Mouse (Mus musculus): Measurements from ENCODE around the gene Rps15. TPM values are rescaled to one million over a fixed set of nuclear protein-coding genes. Genes with fewer than 3 reads are reported as not detected.
A peak's percentile ranks its signal among the peaks of the same experiment; 100 is the strongest.
"Not testable (repeated sequence)": the region's sequence is repeated elsewhere in the genome, so short reads cannot be mapped to it uniquely, and the experiment has no call there.

Gene Rps15
- total RNA-seq (2014; rRNA removed): 510 and 571 TPM in 2 replicates
- polyA plus RNA-seq (2012; rRNA removed): 686 and 1,012 TPM in 2 replicates

DNA sequence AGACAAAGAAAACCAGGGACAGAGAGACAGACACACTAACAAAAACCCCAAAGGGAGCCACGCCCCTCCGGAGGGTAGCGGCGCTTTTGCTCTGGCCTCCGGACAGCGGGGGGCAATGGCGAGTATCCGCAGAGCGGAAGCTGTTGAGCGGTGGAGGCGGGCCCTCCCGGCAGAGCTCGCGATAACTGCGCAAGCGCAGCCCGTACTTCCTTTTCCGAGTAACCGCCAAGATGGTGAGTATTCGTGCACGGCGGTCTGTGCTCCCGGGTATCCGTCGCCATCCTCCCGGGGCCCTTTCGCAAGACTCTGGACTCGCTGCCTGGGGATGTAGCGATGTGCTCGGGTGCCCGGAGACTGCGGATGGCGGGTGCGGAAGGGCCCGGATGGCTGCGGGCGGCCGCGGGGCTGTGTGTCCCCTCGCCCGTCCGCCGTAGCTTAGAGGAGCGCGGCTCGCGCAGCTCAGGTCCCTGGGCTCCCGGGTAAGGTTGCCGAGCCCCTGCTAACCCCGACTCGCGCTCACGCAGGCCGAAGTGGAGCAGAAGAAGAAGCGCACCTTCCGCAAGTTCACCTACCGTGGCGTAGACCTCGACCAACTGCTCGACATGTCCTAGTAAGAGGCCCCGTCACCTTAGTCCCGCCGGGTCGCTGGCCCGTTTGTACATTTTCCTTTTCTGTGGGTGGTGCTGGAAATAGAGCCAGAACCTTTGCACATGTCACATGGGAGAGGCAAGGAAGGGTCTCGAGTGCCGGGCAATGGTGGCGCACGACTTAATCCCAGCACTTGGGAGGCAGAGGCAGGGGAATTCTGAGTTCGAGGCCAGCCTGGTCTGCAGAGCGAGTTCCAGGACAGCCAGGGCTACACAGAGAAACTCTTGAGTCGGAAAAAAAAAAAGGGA, at the start of gene Rps15:
TSS of gene Rps15 (plus strand) at position 203 of the 896 bp plus-strand sequence.
- Histone ChIP-seq H3K27me3 (ENCODE audit: control insufficient read depth, insufficient read depth, low read length) (no peaks in the 10 kb centered on the region), H3K4me3 (ENCODE audit: insufficient read depth, low read depth, low read length) (peak within 1 kb of the TSS; percentile 95), H3K79me2 (ENCODE audit: control insufficient read depth, insufficient read depth, low read length) (peaks cover 6% of the 10 kb centered on the region; the same call in 1 of the 2 replicates), H3K4me1 (ENCODE audit: control insufficient read depth, insufficient read depth, low read length) (peaks cover 4% of the 10 kb centered on the region; the same call in 1 of the 2 replicates), H3K27ac (replicated peaks; ENCODE audit: insufficient read depth, low read depth, low read length) (peak within 1 kb of the TSS; percentile 61), H3K36me3 (ENCODE audit: control insufficient read depth, insufficient read depth, low read length) (peaks cover 12% of the 10 kb centered on the region), H3K9ac (ENCODE audit: low read depth, low read length) (peak within 1 kb of the TSS; percentile 95)
- DNase-seq (ENCODE audit: extremely low read depth, low read depth, low spot score): peak; percentile 80
- WGBS: under 1% methylated on average over 72 of the region's 72 CpGs
- TF ChIP-seq CTCF (IDR thresholded peaks at IDR 0.05; ENCODE audit: low read depth, low read length) (peak; percentile 79), POLR2A (IDR thresholded peaks at IDR 0.05; ENCODE audit: extremely low read depth, insufficient read depth, low read length) (peak; percentile 96)

GRCm38 (mm10) chr10:80242607-80243006, 49.6 kb upstream of the Rps15 start:
- no peak for DNase-seq (ENCODE audit: extremely low read depth, low read depth, low spot score)
- TF ChIP-seq CTCF (IDR thresholded peaks at IDR 0.05; ENCODE audit: low read depth, low read length): no peak
- TF ChIP-seq POLR2A (IDR thresholded peaks at IDR 0.05; ENCODE audit: extremely low read depth, insufficient read depth, low read length): no peak
- Histone ChIP-seq H3K4me3 (ENCODE audit: insufficient read depth, low read depth, low read length) (no peak overlapping the region), H3K9ac (ENCODE audit: low read depth, low read length) (no peak overlapping the region), H3K27me3 (ENCODE audit: control insufficient read depth, insufficient read depth, low read length) (no peaks in the 10 kb centered on the region), H3K36me3 (ENCODE audit: control insufficient read depth, insufficient read depth, low read length) (no peaks in the 10 kb centered on the region), H3K4me1 (ENCODE audit: control insufficient read depth, insufficient read depth, low read length) (0 out of 2 replicates have a peak, but pooled peaks cover 1% of the 10 kb centered on the region), H3K79me2 (ENCODE audit: control insufficient read depth, insufficient read depth, low read length) (no peaks in the 10 kb centered on the region), H3K27ac (replicated peaks; ENCODE audit: insufficient read depth, low read depth, low read length) (no peak overlapping the region)
- WGBS: 95% methylated on average over 3 of the region's 3 CpGs

DNA sequence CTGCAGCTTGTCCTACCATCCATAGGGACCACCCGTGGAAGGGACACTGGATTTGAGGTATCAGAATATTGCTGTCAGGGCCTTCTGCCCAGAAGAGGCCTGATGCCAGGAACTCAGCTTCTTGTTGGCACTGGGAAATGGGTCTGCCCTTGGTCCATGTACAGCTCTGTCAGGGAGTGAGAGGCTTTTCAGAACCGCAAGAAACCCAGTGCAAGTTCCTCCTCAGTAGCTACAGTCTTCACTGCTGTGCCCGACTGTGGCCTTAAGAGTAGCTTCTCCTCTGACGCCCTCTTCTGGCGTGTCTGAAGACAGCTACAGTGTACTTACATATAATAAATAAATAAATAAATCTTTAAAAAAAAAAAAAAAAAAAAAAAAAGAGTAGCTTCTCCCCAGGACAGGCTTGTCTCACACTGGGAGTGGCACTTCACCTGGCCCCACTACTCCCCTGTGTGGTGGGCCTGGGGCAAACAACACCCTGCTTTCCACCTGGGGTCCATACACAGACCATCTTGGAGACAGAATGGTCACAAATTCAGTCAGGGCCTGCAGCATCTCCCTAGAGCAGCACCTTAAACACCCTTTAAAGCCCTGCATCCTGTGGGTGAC, 47.4 kb upstream of the Rps15 start:
- Histone ChIP-seq H3K36me3 (ENCODE audit: control insufficient read depth, insufficient read depth, low read length) (no peaks in the 10 kb centered on the region), H3K9ac (ENCODE audit: low read depth, low read length) (no peak overlapping the region), H3K27me3 (ENCODE audit: control insufficient read depth, insufficient read depth, low read length) (no peaks in the 10 kb centered on the region), H3K27ac (replicated peaks; ENCODE audit: insufficient read depth, low read depth, low read length) (no peak overlapping the region), H3K4me3 (ENCODE audit: insufficient read depth, low read depth, low read length) (no peak overlapping the region), H3K79me2 (ENCODE audit: control insufficient read depth, insufficient read depth, low read length) (peaks cover 2% of the 10 kb centered on the region; the same call in 1 of the 2 replicates), H3K4me1 (ENCODE audit: control insufficient read depth, insufficient read depth, low read length) (no peaks in the 10 kb centered on the region)
- DNase-seq (ENCODE audit: extremely low read depth, low read depth, low spot score): peak; percentile 54
- WGBS: 60% methylated on average over 5 of the region's 5 CpGs
- TF ChIP-seq POLR2A (IDR thresholded peaks at IDR 0.05; ENCODE audit: extremely low read depth, insufficient read depth, low read length): no peak
- peak; percentile 35; the same call in 1 of the 2 replicates for TF ChIP-seq CTCF (IDR thresholded peaks at IDR 0.05; ENCODE audit: low read depth, low read length)

- Histone ChIP-seq H3K9ac (ENCODE audit: low read depth, low read length) (no peak overlapping the region), H3K27ac (replicated peaks; ENCODE audit: insufficient read depth, low read depth, low read length) (no peak overlapping the region), H3K36me3 (ENCODE audit: control insufficient read depth, insufficient read depth, low read length) (no peaks in the 10 kb centered on the region), H3K4me1 (ENCODE audit: control insufficient read depth, insufficient read depth, low read length) (peaks cover 3% of the 10 kb centered on the region), H3K79me2 (ENCODE audit: control insufficient read depth, insufficient read depth, low read length) (peaks cover 7% of the 10 kb centered on the region; the same call in 1 of the 2 replicates), H3K4me3 (ENCODE audit: insufficient read depth, low read depth, low read length) (no peak overlapping the region), H3K27me3 (ENCODE audit: control insufficient read depth, insufficient read depth, low read length) (no peaks in the 10 kb centered on the region)
- peak; percentile 61 for DNase-seq (ENCODE audit: extremely low read depth, low read depth, low spot score)
- TF ChIP-seq CTCF (IDR thresholded peaks at IDR 0.05; ENCODE audit: low read depth, low read length) (peak; percentile 46), POLR2A (IDR thresholded peaks at IDR 0.05; ENCODE audit: extremely low read depth, insufficient read depth, low read length) (no peak)
- WGBS: 6% methylated on average over 4 of the region's 4 CpGs
These were observed 46.7 kb upstream of the Rps15 start for GRCm38 (mm10) chr10:80245600-80245999.

- no peak overlapping the region for H3K27ac ChIP-seq (replicated peaks; ENCODE audit: insufficient read depth, low read depth, low read length)
- no peak for DNase-seq (ENCODE audit: extremely low read depth, low read depth, low spot score)
- H3K36me3 ChIP-seq (ENCODE audit: control insufficient read depth, insufficient read depth, low read length): no peaks in the 10 kb centered on the region
- 68% methylated on average over 6 of the region's 6 CpGs for WGBS
- H3K79me2 ChIP-seq (ENCODE audit: control insufficient read depth, insufficient read depth, low read length): peaks cover 13% of the 10 kb centered on the region; the same call in 1 of the 2 replicates
- peaks cover 17% of the 10 kb centered on the region for H3K4me1 ChIP-seq (ENCODE audit: control insufficient read depth, insufficient read depth, low read length)
- H3K4me3 ChIP-seq (ENCODE audit: insufficient read depth, low read depth, low read length): no peak overlapping the region
- no peak overlapping the region for H3K9ac ChIP-seq (ENCODE audit: low read depth, low read length)
- no peaks in the 10 kb centered on the region for H3K27me3 ChIP-seq (ENCODE audit: control insufficient read depth, insufficient read depth, low read length)
- TF ChIP-seq POLR2A (IDR thresholded peaks at IDR 0.05; ENCODE audit: extremely low read depth, insufficient read depth, low read length): no peak
- 0 out of 2 replicates have a peak, but pooled peaks have one; percentile 11 for TF ChIP-seq CTCF (IDR thresholded peaks at IDR 0.05; ENCODE audit: low read depth, low read length)
These were observed 44.4 kb upstream of the Rps15 start for GRCm38 (mm10) chr10:80247849-80248248.

- not testable (repeated sequence) for H3K27ac ChIP-seq (replicated peaks; ENCODE audit: insufficient read depth, low read depth, low read length); H3K27me3 ChIP-seq (ENCODE audit: control insufficient read depth, insufficient read depth, low read length); H3K36me3 ChIP-seq (ENCODE audit: control insufficient read depth, insufficient read depth, low read length); DNase-seq (ENCODE audit: extremely low read depth, low read depth, low spot score); H3K9ac ChIP-seq (ENCODE audit: low read depth, low read length)
- Histone ChIP-seq H3K4me1 (ENCODE audit: control insufficient read depth, insufficient read depth, low read length) (peaks cover 21% of the 10 kb centered on the region), H3K4me3 (ENCODE audit: insufficient read depth, low read depth, low read length) (peak overlapping the region; percentile 23; the same call in 1 of the 2 replicates), H3K79me2 (ENCODE audit: control insufficient read depth, insufficient read depth, low read length) (peaks cover 13% of the 10 kb centered on the region; the same call in 1 of the 2 replicates)
- 19% methylated on average over 3 of the region's 3 CpGs for WGBS
These were observed 43.8 kb upstream of the Rps15 start for GRCm38 (mm10) chr10:80248437-80248836.

All from liver, adult 2 months (tissue).